ENCODE assay signal across 11 mouse cellular contexts in genomic region chr11:70870407-70870806, GRCm38 (mm10). TPM values are rescaled to one million over a fixed set of nuclear protein-coding genes. Genes with fewer than 3 reads are reported as not detected.
DNase-seq lines count a peak whose midpoint lies in the region; ATAC-seq and TF ChIP-seq lines count a peak whose summit lies in the region.
"Had no signal": no experiment of that assay in that cellular context is flagged by ENCODE, and none has a peak within 500 bp of the region (broad histone marks: within the 10 kb centered on the region; RNA-seq: fewer than 3 reads in every experiment).

No protein-coding gene starts in this region.

- H3K9me3 ChIP-seq in heart, embryonic 11.5 days (replicated peaks; ENCODE audit: control insufficient read depth, low read length): no peaks in the 10 kb centered on the region
- no peaks in the 10 kb centered on the region for H3K9me3 ChIP-seq in neural tube, embryonic 15.5 days (replicated peaks)
- H3K9me3 ChIP-seq: embryonic facial prominence, embryonic 12.5 days; lung, embryonic 15.5 days had no signal

- H3K4me2 ChIP-seq in heart, embryonic 11.5 days: no peak overlapping the region
- no peak overlapping the region for H3K4me2 ChIP-seq in neural tube, embryonic 15.5 days
- H3K4me2 ChIP-seq: embryonic facial prominence, embryonic 12.5 days; lung, embryonic 15.5 days had no signal

- no peak for ATAC-seq in heart, embryonic 11.5 days (replicated peaks; ENCODE audit: insufficient number of reproducible peaks, low FRiP score, low TSS enrichment)
- ATAC-seq in neural tube, embryonic 15.5 days (ENCODE audit: low FRiP score): no peak

- no peak overlapping the region for H3K9ac ChIP-seq in heart, adult 2 months (ENCODE audit: low read depth, low read length)
- no peak overlapping the region for H3K9ac ChIP-seq in heart, embryonic 11.5 days (ENCODE audit: low read depth, low read length)
- no peak overlapping the region for H3K9ac ChIP-seq in neural tube, embryonic 15.5 days (replicated peaks)
- H3K9ac ChIP-seq: embryonic facial prominence, embryonic 12.5 days; lung, embryonic 15.5 days had no signal

- H3K79me2 ChIP-seq in heart, adult 2 months (replicated peaks; ENCODE audit: control insufficient read depth, insufficient read depth, low read length): peaks cover 9% of the 10 kb centered on the region

- intact Hi-C loops in heart, adult 2 months (cut with DNase I): no loop called here
- intact Hi-C loops in gastrocnemius, postnatal 36 days (cut with DNase I): no loop called here

- TF ChIP-seq POLR2A in heart, adult 2 months (IDR thresholded peaks at IDR 0.05; ENCODE audit: insufficient read depth, low read depth, low read length): no peak

- TF ChIP-seq CTCF in heart, adult 2 months (IDR thresholded peaks at IDR 0.05): no peak

- peak; percentile 50; the same call in 1 of the 2 replicates for TF ChIP-seq EP300 in heart, adult 2 months (IDR thresholded peaks at IDR 0.05; ENCODE audit: insufficient read depth, low read depth, low read length)

- peaks cover 14% of the 10 kb centered on the region for H3K36me3 ChIP-seq in heart, adult 2 months (ENCODE audit: control insufficient read depth, insufficient read depth, low read length)
- H3K36me3 ChIP-seq in heart, embryonic 11.5 days (ENCODE audit: control insufficient read depth, insufficient read depth, low read length): no peaks in the 10 kb centered on the region
- H3K36me3 ChIP-seq in neural tube, embryonic 15.5 days: no peaks in the 10 kb centered on the region
- H3K36me3 ChIP-seq: embryonic facial prominence, embryonic 12.5 days; lung, embryonic 15.5 days had no signal

- DNase-seq in heart, adult 2 months: peak; percentile 70 to 84
- DNase-seq in cerebellum, adult 11-12 months: peak; percentile 73
- peak; percentile 58 to 60 for DNase-seq in gastrocnemius, postnatal 36 days
- peak; percentile 52 for DNase-seq in layer of hippocampus, adult 9-11 months
- DNase-seq in ovary, postnatal 10 days (ENCODE audit: low spot score): peak; percentile 23
- no peak for DNase-seq in embryo, embryonic 10 days (ENCODE audit: low spot score)

- 77% methylated on average over 1 of the region's 1 CpGs for WGBS in heart, adult 2 months
- 84% methylated on average over 1 of the region's 1 CpGs for WGBS in heart, embryonic 11.5 days (ENCODE audit: insufficient replicate concordance)
- WGBS in neural tube, embryonic 15.5 days: 100% methylated on average over 1 of the region's 1 CpGs

- H3K4me1 ChIP-seq in heart, adult 2 months (ENCODE audit: control insufficient read depth, insufficient read depth, low read length): peaks cover 11% of the 10 kb centered on the region
- H3K4me1 ChIP-seq in heart, embryonic 11.5 days (ENCODE audit: control insufficient read depth, insufficient read depth, low read length): no peaks in the 10 kb centered on the region; the same call in 1 of the 2 replicates
- H3K4me1 ChIP-seq in neural tube, embryonic 15.5 days: peaks cover 18% of the 10 kb centered on the region
- H3K4me1 ChIP-seq: embryonic facial prominence, embryonic 12.5 days had no signal

- H3K4me3 ChIP-seq in heart, adult 2 months: no peak overlapping the region
- H3K4me3 ChIP-seq in heart, embryonic 11.5 days (ENCODE audit: low read depth, low read length): no peak overlapping the region
- no peak overlapping the region for H3K4me3 ChIP-seq in neural tube, embryonic 15.5 days (replicated peaks)
- H3K4me3 ChIP-seq: embryonic facial prominence, embryonic 12.5 days; lung, embryonic 15.5 days had no signal

- no peak overlapping the region; the same call in 1 of the 2 replicates for H3K27ac ChIP-seq in heart, adult 2 months
- no peak overlapping the region for H3K27ac ChIP-seq in heart, embryonic 11.5 days (ENCODE audit: low read depth, low read length)
- no peak overlapping the region for H3K27ac ChIP-seq in neural tube, embryonic 15.5 days (replicated peaks)
- H3K27ac ChIP-seq: embryonic facial prominence, embryonic 12.5 days; lung, embryonic 15.5 days had no signal

- no peaks in the 10 kb centered on the region for H3K27me3 ChIP-seq in heart, adult 2 months (ENCODE audit: control insufficient read depth, insufficient read depth, low read length)
- no peaks in the 10 kb centered on the region for H3K27me3 ChIP-seq in heart, embryonic 11.5 days (ENCODE audit: control insufficient read depth, insufficient read depth, low read length)
- H3K27me3 ChIP-seq in neural tube, embryonic 15.5 days (replicated peaks): no peaks in the 10 kb centered on the region
- H3K27me3 ChIP-seq: CH12.LX; embryonic facial prominence, embryonic 12.5 days; lung, embryonic 15.5 days had no signal

RNA-seq across cellular contexts. Expression of gene Rabep1, which starts 25.8 kb away (rescaled TPM):
- 10 to 100 TPM; 36.0 to 37.2 TPM for total RNA-seq in heart, adult 2 months (2021)
- 3.7 and 7.7 TPM in 2 replicates for polyA plus RNA-seq in heart, adult 2 months (2012; rRNA removed)
- 25.9 and 27.8 TPM in 2 replicates for polyA plus RNA-seq in heart, embryonic 11.5 days (2014; fragmentation: Nextera tagmentation; extraction: Ambion mirVana)
- total RNA-seq in gastrocnemius, postnatal 36 days (2021): 10 to 100 TPM; 27.0 to 31.3 TPM
- 77.1 and 83.3 TPM in 2 replicates for polyA plus RNA-seq in neural tube, embryonic 15.5 days (2015; fragmentation: Nextera tagmentation; extraction: Ambion mirVana)

RNA-seq across cellular contexts. Expression of gene Scimp, which starts 58.0 kb away (rescaled TPM):
- total RNA-seq in heart, adult 2 months (2021): under 1 TPM; 0.27 to 0.70 TPM
- 0.84 and 1.00 TPM in 2 replicates for polyA plus RNA-seq in heart, adult 2 months (2012; rRNA removed)
- polyA plus RNA-seq in heart, embryonic 11.5 days (2014; fragmentation: Nextera tagmentation; extraction: Ambion mirVana): 0.27 TPM in 1 of 2 replicates, not detected in the other
- total RNA-seq in gastrocnemius, postnatal 36 days (2021): not detected
- 0.18 and 0.28 TPM in 2 replicates for polyA plus RNA-seq in neural tube, embryonic 15.5 days (2015; fragmentation: Nextera tagmentation; extraction: Ambion mirVana)
- polyA plus RNA-seq: embryonic facial prominence, embryonic 12.5 days had no signal
